Mouse (Mus musculus) cortical plate, adult 2 months (tissue): Measurements from ENCODE around the gene Anp32a. TPM values are rescaled to one million over a fixed set of nuclear protein-coding genes. Genes with fewer than 3 reads are reported as not detected.

Experiments
- H3K27ac ChIP-seq: fragments of 200-500 bp; 2 replicates; pipeline ENCODE4 v1.5.1; 2012; ENCODE audit warnings: low read length, control low read depth, inconsistent platforms; ENCODE audit not compliant: insufficient read depth
- H3K4me1 ChIP-seq: fragments of 200-500 bp; 2 replicates; pipeline ENCODE4 v1.6.1; 2011; ENCODE audit warnings: low read length; ENCODE audit not compliant: control insufficient read depth, insufficient read depth
- H3K4me3 ChIP-seq: fragments of 200-500 bp; 2 replicates; pipeline ENCODE4 v1.5.1; 2011; ENCODE audit warnings: mild to moderate bottlenecking, low read length, control low read depth; ENCODE audit not compliant: insufficient read depth
- CTCF ChIP-seq: fragments of 200-500 bp; IDR thresholded peaks from 2 replicates; pipeline ENCODE4 v1.5.1; 2011; ENCODE audit warnings: mild to moderate bottlenecking, control low read depth, low read length; ENCODE audit not compliant: insufficient read depth; ENCODE audit errors: extremely low read depth
- POLR2A ChIP-seq: fragments of 200-500 bp; IDR thresholded peaks from 2 replicates; pipeline ENCODE4 v1.6.1; 2011; ENCODE audit warnings: mild to moderate bottlenecking, low read length, control low read depth; ENCODE audit not compliant: insufficient read depth; ENCODE audit errors: extremely low read depth
- polyA plus RNA-seq: library from polyadenylated mRNA; depleted of rRNA; stranded (reverse); fragments of >200 nt; gene quantifications from 2 replicates; pipeline ENCODE4 v1.2.3, GENCODE M21; 2012; rRNA removed

Anp32a gene
- polyA plus RNA-seq, 1 experiment, result 344 TPM

- no peak overlapping the region for H3K27ac ChIP-seq
- H3K4me3 ChIP-seq, result no peak overlapping the region
- H3K4me1 ChIP-seq, result no peaks in the 10 kb centered on the region
- TF ChIP-seq CTCF, result no peak
- TF ChIP-seq POLR2A, result no peak
These were observed 80.8 kb downstream of the Anp32a start for GRCm38 (mm10) chr9:62421911-62422310.

- H3K4me1 ChIP-seq, result no peaks in the 10 kb centered on the region
- H3K27ac ChIP-seq, result no peak overlapping the region
- H3K4me3 ChIP-seq, result no peak overlapping the region
- TF ChIP-seq POLR2A (no peak), CTCF (no peak)
These were observed 81.8 kb downstream of the Anp32a start for GRCm38 (mm10) chr9:62422926-62423325.

DNA sequence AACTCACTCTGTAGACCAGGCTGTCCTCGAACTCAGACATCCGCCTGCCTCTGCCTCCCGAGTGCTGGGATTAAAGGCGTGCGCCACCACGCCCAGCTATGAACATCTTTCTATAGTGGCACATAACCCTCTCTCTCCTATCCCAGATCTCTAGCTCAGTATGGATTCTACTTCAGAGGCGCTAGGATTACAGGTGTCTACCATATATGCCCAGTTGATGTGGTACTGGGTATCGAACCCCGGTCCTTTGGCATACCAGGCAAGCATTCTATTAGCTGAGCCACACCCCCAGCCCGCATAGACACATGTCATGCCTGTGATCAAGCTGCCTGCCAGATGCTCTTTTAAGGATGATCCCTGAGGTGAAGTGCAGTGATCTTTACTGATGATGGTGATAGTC lies 82.8 kb downstream of the Anp32a start:
- no peaks in the 10 kb centered on the region for H3K4me1 ChIP-seq
- no peak overlapping the region for H3K27ac ChIP-seq
- no peak overlapping the region for H3K4me3 ChIP-seq
- TF ChIP-seq CTCF, result no peak
- TF ChIP-seq POLR2A, result no peak

GRCm38 (mm10) chr9:62425265-62425664 lies 84.2 kb downstream of the Anp32a start:
- TF ChIP-seq POLR2A (no peak), CTCF (no peak)
- Histone ChIP-seq H3K27ac (no peak overlapping the region), H3K4me3 (no peak overlapping the region), H3K4me1 (no peaks in the 10 kb centered on the region)

DNA sequence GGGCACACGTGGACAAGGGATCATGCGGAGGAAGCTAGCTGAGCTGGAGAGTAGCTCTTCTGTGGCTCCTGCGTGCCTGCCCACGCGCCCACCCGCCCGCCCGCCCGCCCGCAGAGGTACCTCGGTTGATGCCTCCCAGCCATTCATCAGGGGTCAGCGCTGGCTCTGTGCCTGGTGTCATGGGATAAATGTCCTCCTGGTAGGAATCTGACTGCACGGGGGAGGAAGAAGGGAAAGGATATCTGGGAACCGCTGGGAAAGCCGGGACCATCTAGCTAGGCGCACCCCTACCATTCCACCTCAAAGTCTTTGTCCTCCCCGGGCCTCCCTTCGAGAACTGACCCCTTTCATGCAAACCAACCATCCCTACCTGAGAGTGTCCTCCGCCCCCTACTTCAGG lies 84.9 kb downstream of the Anp32a start:
- no peak overlapping the region for H3K4me3 ChIP-seq
- H3K4me1 ChIP-seq, result no peaks in the 10 kb centered on the region
- TF ChIP-seq CTCF (no peak), POLR2A (no peak)
- H3K27ac ChIP-seq, result no peak overlapping the region

DNA sequence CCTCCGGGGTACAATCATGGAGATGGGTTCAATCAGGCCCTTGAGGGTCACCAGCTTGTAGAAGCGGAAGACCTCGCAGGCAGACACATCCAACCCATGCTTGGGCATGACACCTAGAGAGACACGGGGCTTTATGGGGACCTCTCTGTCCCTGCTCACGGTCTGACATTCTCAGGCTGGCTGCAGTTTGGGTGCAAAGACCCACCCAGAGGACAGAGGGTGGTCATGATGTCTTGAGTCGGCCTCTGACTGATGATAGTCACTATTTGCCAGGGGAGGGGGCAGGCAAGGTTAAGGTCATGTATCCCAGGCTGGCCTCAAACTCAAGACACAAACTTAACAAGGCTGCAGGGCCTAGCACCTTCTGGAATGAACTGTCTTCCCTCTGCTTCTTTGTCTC lies 85.4 kb downstream of the Anp32a start:
- no peak overlapping the region for H3K27ac ChIP-seq
- TF ChIP-seq POLR2A (no peak), CTCF (no peak)

DNA sequence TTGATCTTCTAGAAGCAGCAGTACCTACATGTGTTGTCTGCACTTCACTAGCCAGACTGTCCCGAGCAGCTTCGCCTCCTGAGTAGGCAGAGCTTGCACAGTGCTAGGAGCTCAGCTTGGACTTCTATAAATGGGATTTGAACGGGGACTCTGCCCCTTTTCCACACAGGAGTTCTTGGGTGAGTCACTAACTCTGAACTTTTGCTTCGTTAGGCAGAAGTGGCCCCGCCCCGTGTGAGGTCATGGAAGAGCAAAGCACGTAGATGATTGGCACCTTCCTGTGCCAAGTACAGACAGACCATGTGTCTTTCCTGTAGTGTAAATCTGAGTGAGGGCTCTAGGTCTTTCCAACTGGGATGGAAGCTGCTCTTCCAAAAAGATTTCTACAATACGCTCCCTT lies 85.9 kb downstream of the Anp32a start:
- no peak overlapping the region for H3K4me3 ChIP-seq
- no peaks in the 10 kb centered on the region for H3K4me1 ChIP-seq
- H3K27ac ChIP-seq, result no peak overlapping the region
- TF ChIP-seq POLR2A (no peak), CTCF (no peak)

More for the DNA sequence above, 85.4 kb downstream of the Anp32a start:
- Histone ChIP-seq H3K4me3 (no peak overlapping the region), H3K4me1 (no peaks in the 10 kb centered on the region)

Other genes with a start within 250 kb of the Anp32a start
- 12.8 and 13.0 TPM in 2 replicates for gene Glce, start 218.6 kb upstream of the Anp32a start, polyA plus RNA-seq
- not detected in 2 replicates for gene Spesp1, start 59.1 kb upstream of the Anp32a start, polyA plus RNA-seq
- gene Coro2b, start 195.8 kb downstream of the Anp32a start, polyA plus RNA-seq, result 130 and 131 TPM in 2 replicates